Mouse (Mus musculus): Measurements from ENCODE around the gene Atp8a2.
"Not testable (repeated sequence)": the region's sequence is repeated elsewhere in the genome, so short reads cannot be mapped to it uniquely, and the experiment has no call there.

The Atp8a2 gene

DNA sequence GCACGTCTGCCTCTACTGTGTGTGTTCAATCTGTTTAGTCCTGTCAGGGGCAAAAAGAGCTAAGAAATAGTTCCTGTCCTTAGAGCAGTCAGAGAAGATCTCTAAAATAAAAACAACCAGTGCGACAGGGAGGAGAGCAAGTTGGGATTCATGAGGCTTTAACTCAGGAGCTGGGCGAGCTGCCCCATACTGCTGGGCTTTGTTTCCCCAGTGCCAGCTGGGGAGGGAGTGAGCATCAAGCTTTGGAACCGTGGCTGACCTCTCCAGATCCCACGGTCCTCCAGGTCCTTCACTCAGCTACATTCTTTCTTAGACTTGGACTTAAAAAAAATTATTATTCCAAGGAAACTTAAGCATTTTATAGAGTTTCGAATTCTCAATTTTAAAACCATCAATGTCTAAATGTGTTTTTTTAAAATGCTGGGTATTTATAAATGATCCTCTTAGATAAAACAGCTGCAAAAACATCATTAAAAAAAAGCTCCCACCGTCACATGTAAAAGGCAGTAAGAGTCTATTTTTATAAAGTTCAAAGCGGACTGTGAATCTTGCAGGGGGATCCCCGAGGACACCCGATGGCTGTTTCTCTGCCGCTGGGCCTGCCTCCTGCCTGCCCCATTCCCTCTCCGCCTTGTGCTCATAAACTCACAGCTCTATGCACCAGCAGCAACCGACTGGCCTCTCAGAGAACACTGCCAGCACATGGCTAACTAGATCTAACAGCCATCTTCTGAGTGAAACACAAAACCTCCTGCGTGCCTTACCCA is 350.2 kb downstream of the Atp8a2 start:
- no peak for DNase-seq (ENCODE audit: low read depth, low spot score)

- no peak for DNase-seq (ENCODE audit: low read depth, low spot score)
Observed at GRCm38 (mm10) chr14:59843264-59843942, 353.6 kb downstream of the Atp8a2 start.

DNA sequence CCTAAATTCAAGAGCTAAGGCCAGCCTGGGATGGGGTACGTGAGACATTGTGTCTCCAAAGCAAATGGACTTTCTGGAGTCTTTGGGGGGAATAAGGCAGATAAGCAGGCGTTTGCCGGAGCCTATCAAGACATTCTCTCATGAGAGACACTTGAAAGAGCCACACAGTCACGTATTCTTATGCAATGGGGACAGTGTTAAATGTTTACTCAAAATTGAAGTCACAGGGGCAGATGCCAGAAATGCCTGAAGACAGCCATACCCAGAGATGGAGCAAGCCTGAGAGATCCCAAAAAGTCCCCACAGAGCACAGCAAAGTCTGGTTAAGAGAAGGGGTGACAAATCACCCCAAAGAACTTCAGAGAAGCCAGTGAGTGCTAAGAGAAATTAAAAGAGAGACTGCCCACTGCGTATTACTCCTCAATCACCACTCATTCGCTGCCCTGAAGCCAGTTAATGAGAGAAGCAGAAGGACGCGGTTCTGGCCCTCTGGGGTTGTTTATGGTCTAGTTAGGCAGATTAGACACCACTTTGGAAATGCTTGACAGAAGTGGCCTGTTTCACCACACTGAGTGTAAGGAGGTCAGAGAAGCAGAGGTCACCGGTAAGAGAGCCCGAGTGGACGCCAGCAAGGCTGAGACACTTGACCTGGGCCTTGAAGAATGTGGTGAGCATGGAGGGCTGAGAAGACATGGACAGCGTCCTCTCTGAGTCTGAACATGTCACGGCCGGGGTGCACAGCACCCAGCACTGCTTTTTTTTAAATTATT is 356.8 kb downstream of the Atp8a2 start:
- DNase-seq (ENCODE audit: low read depth, low spot score) = no peak

GRCm38 (mm10) chr14:59838446-59839259 is 358.3 kb downstream of the Atp8a2 start:
- DNase-seq (ENCODE audit: low read depth, low spot score) = not testable (repeated sequence)

DNA sequence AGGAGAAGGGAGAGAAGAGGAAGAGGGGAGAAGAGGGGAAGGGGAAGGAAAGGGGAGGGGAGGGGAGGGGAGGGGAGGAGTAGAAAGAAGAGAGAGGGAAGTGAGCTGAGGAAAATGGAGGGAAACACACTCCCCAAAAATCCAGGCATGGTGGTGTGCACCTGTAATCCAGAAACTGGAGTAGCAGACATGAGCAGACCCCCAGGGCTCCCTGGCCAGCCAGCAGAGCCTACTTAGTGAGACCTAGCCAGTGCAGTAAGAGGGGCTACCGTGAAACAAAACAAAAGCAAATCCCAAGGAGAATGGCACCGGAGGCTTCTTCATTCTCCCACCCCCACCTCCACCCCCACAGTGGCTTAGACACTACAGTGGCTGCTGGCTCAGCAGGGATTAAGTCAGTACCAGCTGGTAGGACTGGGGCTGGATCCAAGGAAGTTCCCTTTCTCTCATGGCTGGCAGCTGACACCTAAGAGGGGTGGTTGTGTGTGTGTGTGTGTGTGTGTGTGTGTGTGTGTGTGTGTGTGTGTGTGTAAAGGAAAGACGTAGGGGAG is 359.2 kb downstream of the Atp8a2 start:
- not testable (repeated sequence) for DNase-seq (ENCODE audit: low read depth, low spot score)

GRCm38 (mm10) chr14:59836876-59837543 is 360.0 kb downstream of the Atp8a2 start:
- no peak for DNase-seq (ENCODE audit: low read depth, low spot score)

GRCm38 (mm10) chr14:59829580-59829979 is 367.4 kb downstream of the Atp8a2 start:
- DNase-seq (ENCODE audit: low read depth, low spot score) = no peak

- DNase-seq (ENCODE audit: low read depth, low spot score) = no peak
Observed at GRCm38 (mm10) chr14:59827409-59827808, 369.6 kb downstream of the Atp8a2 start.

DNA sequence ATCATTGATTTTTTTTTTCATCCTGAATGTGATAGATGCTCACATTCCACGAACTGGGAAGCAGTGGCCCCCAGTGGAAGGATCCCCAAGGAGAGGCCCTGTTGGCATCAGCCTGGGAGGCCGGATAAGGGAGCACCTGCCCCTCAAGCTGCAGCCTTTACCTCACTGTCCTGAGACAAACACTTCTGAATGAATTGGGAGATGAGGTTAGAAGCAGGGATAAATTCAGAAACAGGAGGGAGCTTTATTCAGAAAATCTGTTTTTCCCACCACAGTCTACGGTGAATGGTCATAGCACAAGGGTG is 376.9 kb downstream of the Atp8a2 start:
- DNase-seq (ENCODE audit: low read depth, low spot score) = no peak

GRCm38 (mm10) chr14:59819215-59820114 is 377.5 kb downstream of the Atp8a2 start:
- DNase-seq (ENCODE audit: low read depth, low spot score) = no peak

- not testable (repeated sequence) for DNase-seq (ENCODE audit: low read depth, low spot score)
Observed at GRCm38 (mm10) chr14:59810316-59810715, 386.7 kb downstream of the Atp8a2 start.

DNA sequence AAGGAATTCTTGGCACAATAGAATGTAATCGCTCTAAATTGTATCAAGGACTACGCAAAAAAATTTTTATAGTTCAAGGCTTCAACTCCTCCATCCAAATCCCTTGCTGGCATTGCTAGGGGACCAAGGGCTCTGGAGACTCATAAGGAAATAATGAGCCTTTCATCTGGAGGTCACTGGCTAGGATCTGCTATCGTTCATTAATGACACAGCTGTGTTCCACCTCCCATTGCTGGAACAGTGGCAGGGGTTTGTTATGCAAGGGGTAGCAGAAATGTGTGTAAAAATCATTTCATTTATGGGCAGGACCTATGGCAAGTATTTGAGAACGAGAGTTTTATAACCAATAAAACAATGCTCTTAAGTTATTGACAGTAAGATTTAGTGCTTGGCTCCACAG is 387.2 kb downstream of the Atp8a2 start:
- no peak for DNase-seq (ENCODE audit: low read depth, low spot score)

DNA sequence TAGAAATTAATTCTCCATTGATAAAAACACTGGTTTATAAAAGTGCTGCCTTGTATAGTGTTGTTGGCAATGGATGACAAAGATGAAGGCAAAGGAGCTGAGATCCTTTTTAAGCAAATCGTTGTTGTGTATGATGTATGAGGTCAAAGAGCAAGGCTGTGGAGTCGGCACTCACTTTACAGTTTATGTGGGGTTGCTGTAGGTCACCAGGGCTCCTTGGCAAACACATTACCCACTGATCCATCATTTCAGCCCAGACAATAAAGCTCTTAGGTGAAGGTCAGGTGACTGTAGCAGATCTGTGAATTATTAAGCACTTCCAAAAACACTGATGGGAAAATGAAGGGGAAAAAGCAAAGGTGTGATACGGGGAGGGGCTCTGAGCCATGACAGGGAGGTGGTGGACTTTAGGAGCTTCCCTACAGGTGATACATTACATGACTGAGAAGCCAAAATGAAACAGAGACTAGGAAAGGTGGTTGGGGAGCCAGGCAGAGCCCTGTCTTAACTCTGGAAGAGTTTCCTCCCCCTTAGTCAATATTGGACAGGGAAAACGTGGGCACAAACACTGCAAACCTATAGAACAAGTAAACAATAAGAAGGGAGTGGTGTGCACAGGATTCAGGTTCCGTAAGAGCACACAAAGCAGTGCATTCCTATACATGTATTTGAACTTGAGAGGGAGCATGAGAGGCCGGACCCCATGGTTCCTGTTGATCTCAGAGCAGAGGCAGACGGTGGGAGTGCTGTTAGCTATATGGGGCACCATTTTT is 389.3 kb downstream of the Atp8a2 start:
- no peak for DNase-seq (ENCODE audit: low read depth, low spot score)

DNA sequence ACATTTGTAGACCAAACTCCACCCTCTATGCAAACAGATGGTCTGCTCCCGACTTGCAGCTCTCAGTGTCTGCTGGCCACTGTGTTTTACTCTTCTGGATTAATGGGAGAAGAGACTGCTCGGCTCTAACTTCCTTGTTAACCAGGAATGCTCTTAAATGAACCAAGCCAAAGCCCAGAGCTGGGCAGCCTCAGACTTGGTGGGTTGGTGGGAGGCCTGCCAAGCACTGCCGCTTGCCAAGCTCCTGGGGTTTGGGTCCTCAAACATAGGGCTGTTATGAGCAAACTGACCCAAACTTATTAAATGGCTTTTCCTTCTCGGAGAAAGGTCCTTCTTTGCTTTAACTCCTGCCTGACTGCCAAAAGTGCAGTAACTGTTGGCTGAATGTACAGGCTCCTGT is 390.1 kb downstream of the Atp8a2 start:
- no peak for DNase-seq (ENCODE audit: low read depth, low spot score)

GRCm38 (mm10) chr14:59806159-59806558 is 390.8 kb downstream of the Atp8a2 start:
- no peak for DNase-seq (ENCODE audit: low read depth, low spot score)

GRCm38 (mm10) chr14:59805683-59806082 is 391.3 kb downstream of the Atp8a2 start:
- no peak for DNase-seq (ENCODE audit: low read depth, low spot score)

- no peak for DNase-seq (ENCODE audit: low read depth, low spot score)
Observed at GRCm38 (mm10) chr14:59801961-59802599, 394.9 kb downstream of the Atp8a2 start.

DNA sequence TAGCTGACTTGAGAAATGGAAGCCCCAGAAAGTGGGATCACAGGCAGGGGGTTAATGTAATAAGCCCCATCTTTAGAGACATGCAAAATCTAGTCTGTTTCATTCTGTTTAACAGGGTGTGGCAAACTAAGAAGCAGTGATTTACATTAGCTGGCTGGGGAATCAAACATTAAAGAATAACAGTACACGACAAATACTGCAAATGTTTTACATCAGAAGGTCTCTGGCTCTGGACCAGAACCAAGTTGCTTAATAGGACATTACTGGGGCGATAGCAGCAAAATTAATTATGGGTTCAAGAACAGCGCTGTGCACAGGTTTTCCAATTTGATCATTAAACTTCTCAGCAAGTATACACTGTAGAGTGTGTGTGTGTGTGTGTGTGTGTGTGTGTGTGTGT is 397.5 kb downstream of the Atp8a2 start:
- no peak for DNase-seq (ENCODE audit: low read depth, low spot score)

GRCm38 (mm10) chr14:59793841-59794240 is 403.1 kb downstream of the Atp8a2 start:
- DNase-seq (ENCODE audit: low read depth, low spot score) = no peak
